Mouse (Mus musculus): ENCODE data around the gene Gm17190.

- TF ChIP-seq CTCF (IDR thresholded peaks at IDR 0.05) (no peak), EP300 (IDR thresholded peaks at IDR 0.05) (no peak)
Observed at GRCm38 (mm10) chr13:96110767-96111166, 28.9 kb downstream of the Gm17190 start.

Measured in lung, postnatal 0 days (tissue).